Mouse (Mus musculus) liver, adult 2 months (tissue): Measurements from ENCODE around the gene Tmem79.

Experiments used
- CTCF ChIP-seq: fragments of 200-500 bp; IDR thresholded peaks from 2 replicates; pipeline ENCODE4 v1.5.1; 2011; ENCODE audit warnings: low read depth, low read length, control low read depth
- POLR2A ChIP-seq: fragments of 200-500 bp; IDR thresholded peaks from 2 replicates; pipeline ENCODE4 v1.6.1; 2011; ENCODE audit warnings: low read length, control low read depth; ENCODE audit not compliant: insufficient read depth; ENCODE audit errors: extremely low read depth

GRCm38 (mm10) chr3:88297321-88297851, 38.6 kb downstream of the Tmem79 start:
- TF ChIP-seq POLR2A (no peak), CTCF (no peak)
